Mouse (Mus musculus) ES-E14 (cell line): Measurements from ENCODE around the gene Efs.

Experiments used
- CHD2 ChIP-seq: IDR thresholded peaks from 2 replicates; pipeline ENCODE4 v1.6.1; 2014; ENCODE audit warnings: mild to moderate bottlenecking, low read depth, low read length, inconsistent platforms
- ZNF384 ChIP-seq: IDR thresholded peaks from 2 replicates; pipeline ENCODE4 v1.6.1; 2012; ENCODE audit warnings: low read depth, low read length, inconsistent platforms

GRCm38 (mm10) chr14:54883154-54884021 lies 42.5 kb downstream of the Efs start, which contains the start of the genes Bcl2l2 and Gm20521:
- TF ChIP-seq ZNF384 (no peak), CHD2 (no peak)
